Mouse (Mus musculus): ENCODE measurements around the gene Clgn. TPM values are rescaled to one million over a fixed set of nuclear protein-coding genes. Genes with fewer than 3 reads are reported as not detected.

The Clgn gene
- total and polyA plus RNA-seq, 2 experiments from 2014 or later: not detected

DNA sequence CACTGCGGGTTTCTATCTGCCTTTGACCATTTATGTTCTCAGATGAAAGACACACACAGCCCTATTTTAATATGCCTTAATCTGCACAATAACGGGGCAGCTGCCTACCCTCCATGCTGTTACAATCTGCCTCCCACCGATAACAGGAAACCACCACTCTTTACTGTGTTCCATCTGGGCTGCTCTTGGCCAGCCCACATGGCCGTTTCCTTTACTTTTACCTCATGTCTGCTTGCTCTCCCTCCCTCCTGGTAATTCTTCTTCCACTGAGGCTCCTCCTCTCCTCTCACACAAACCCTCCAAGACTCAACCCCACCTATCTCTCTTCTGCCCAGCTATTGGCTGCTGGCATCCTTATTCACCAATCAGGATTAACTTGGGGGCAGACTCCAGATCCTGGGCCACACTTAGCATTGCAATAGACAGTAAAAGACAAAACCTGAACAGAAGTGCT, 39.4 kb downstream of the Clgn start:
- no peaks in the 10 kb centered on the region for H3K9me3 ChIP-seq (replicated peaks; ENCODE audit: control insufficient read depth, low read length)
- H3K4me3 ChIP-seq (ENCODE audit: low read depth, low read length): no peak overlapping the region
- no peak for DNase-seq (ENCODE audit: low spot score)
- H3K4me2 ChIP-seq (ENCODE audit: low read depth, low read length): no peak overlapping the region
- ATAC-seq (ENCODE audit: insufficient read depth, low read depth): no peak
- no peaks in the 10 kb centered on the region for H3K4me1 ChIP-seq (ENCODE audit: control insufficient read depth, insufficient read depth)
- peaks cover 28% of the 10 kb centered on the region for H3K27me3 ChIP-seq (ENCODE audit: control insufficient read depth, insufficient read depth, low read length)
- H3K9ac ChIP-seq (replicated peaks; ENCODE audit: low read depth, low read length): no peak overlapping the region
- peaks cover 7% of the 10 kb centered on the region for H3K36me3 ChIP-seq (replicated peaks; ENCODE audit: control insufficient read depth, insufficient read depth, low read length)
- no peak for TF ChIP-seq CTCF (IDR thresholded peaks at IDR 0.05; ENCODE audit: low read depth)
- no peak overlapping the region for H3K27ac ChIP-seq (ENCODE audit: low read depth)
- WGBS: 63% methylated on average over 4 of the region's 4 CpGs

DNA sequence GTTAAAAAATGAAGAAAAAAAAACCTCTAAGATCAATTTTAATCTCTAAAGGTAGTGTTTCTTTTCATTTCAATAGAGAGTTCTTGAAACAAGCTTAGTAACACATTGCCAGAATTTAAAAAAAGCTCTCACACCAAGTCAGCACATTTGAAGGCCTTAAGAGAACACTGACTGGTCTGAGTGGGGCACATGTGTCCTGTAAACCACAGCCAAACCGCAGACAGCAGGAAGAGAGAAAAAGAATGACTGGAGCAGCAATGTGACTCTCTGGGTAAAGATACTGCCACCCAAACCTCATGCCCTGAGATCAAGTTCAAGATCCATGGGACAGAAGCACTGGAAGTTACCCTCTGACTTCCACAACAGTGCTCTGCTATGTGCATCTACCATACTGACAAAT, 47.4 kb downstream of the Clgn start:
- no peaks in the 10 kb centered on the region for H3K9me3 ChIP-seq (replicated peaks; ENCODE audit: control insufficient read depth, low read length)
- peaks cover 23% of the 10 kb centered on the region for H3K36me3 ChIP-seq (replicated peaks; ENCODE audit: control insufficient read depth, insufficient read depth, low read length)
- no peak for DNase-seq (ENCODE audit: low spot score)
- H3K27me3 ChIP-seq (ENCODE audit: control insufficient read depth, insufficient read depth, low read length): no peaks in the 10 kb centered on the region
- no peak overlapping the region for H3K4me3 ChIP-seq (ENCODE audit: low read depth, low read length)
- H3K9ac ChIP-seq (replicated peaks; ENCODE audit: low read depth, low read length): no peak overlapping the region
- no peak overlapping the region for H3K27ac ChIP-seq (ENCODE audit: low read depth)
- H3K4me2 ChIP-seq (ENCODE audit: low read depth, low read length): no peak overlapping the region
- ATAC-seq (ENCODE audit: insufficient read depth, low read depth): no peak
- TF ChIP-seq CTCF (IDR thresholded peaks at IDR 0.05; ENCODE audit: low read depth) (no peak), EP300 (IDR thresholded peaks at IDR 0.05; ENCODE audit: low read depth) (no peak)
- 83% methylated on average over 1 of the region's 1 CpGs for WGBS
- H3K4me1 ChIP-seq (ENCODE audit: control insufficient read depth, insufficient read depth): peaks cover 9% of the 10 kb centered on the region

DNA sequence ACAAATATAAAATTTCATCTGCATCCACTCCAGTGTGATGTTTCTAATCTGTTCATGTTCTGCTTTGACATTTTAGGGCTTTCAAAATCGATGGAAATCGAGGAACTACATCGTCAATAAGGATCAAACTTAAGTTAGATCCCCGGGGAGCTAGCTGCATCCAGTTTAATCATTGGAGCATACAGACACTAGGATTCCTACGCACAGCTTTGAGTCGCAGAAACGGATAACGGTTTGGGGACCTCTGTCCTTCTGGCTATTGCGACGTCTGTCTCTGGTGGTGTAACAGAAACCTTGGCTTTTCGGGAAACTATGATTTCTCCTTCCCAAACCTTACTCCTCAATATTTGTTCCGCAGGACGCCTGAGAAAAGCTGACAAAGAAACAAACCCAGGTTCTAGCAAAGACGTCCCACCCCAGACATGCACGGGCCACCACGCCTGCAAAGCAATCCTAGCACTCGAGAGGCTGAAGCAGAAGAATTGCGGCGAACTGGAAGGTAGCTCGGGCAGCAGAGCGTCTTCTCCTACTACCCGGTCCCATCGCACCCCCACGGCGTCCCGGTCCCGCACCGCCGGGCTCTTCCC, 52.1 kb downstream of the Clgn start:
- TF ChIP-seq EP300 (IDR thresholded peaks at IDR 0.05; ENCODE audit: low read depth): no peak
- TF ChIP-seq CTCF (IDR thresholded peaks at IDR 0.05; ENCODE audit: low read depth): no peak
- H3K4me1 ChIP-seq (ENCODE audit: control insufficient read depth, insufficient read depth): peaks cover 9% of the 10 kb centered on the region
- H3K27ac ChIP-seq (ENCODE audit: low read depth): peak overlapping the region; percentile 83
- WGBS: 2% methylated on average over 29 of the region's 29 CpGs
- peak overlapping the region; percentile 84 for H3K4me2 ChIP-seq (ENCODE audit: low read depth, low read length)
- DNase-seq (ENCODE audit: low spot score) (no peak), ATAC-seq (ENCODE audit: insufficient read depth, low read depth) (no peak)
- H3K9ac ChIP-seq (replicated peaks; ENCODE audit: low read depth, low read length): peak overlapping the region; percentile 87
- H3K9me3 ChIP-seq (replicated peaks; ENCODE audit: control insufficient read depth, low read length): no peaks in the 10 kb centered on the region
- H3K36me3 ChIP-seq (replicated peaks; ENCODE audit: control insufficient read depth, insufficient read depth, low read length): peaks cover 5% of the 10 kb centered on the region
- peak overlapping the region; percentile 76 for H3K4me3 ChIP-seq (ENCODE audit: low read depth, low read length)
- H3K27me3 ChIP-seq (ENCODE audit: control insufficient read depth, insufficient read depth, low read length): no peaks in the 10 kb centered on the region

DNA sequence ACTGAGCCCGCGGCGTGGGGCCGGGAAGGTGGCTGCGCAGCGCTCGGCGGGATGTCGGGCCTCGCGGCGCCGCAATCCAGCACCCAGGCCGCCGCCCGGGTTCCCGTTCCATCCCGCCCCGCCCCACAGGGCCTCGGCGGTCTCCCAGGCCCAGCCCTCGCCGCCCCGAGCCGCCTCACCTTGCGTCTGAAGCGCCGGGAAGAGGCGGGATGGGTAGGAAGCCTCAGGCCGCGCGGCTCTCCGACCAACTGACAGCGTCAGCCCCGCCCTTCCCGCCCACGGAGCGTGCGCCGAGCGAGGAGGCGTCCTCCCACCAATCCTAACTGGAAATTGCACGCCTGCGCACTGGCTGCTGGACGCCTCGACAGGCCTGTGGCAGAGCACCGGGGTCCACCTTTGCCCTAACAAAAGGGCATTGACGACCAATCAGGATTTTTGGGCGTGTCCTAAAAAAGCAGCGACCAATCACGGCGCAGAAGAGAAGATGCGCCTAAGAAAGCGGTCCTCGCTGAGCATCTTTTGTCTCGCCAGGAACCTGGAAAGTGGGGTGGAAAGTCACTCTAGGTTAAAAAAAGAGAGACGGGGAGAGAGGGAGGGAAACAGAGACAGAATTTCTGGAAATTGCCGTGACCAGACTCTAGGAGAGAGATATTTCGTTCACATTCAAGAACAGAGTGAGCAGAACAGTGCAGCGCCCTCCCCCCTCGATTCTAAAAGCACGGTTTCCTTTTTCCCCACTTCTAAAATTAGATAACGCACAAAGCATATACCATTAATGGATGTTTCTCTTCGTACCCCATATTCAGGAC, 52.8 kb downstream of the Clgn start:
- peak overlapping the region; percentile 76 for H3K4me3 ChIP-seq (ENCODE audit: low read depth, low read length)
- under 1% methylated on average over 47 of the region's 64 CpGs for WGBS
- peak overlapping the region; percentile 83 for H3K27ac ChIP-seq (ENCODE audit: low read depth)
- no peaks in the 10 kb centered on the region for H3K27me3 ChIP-seq (ENCODE audit: control insufficient read depth, insufficient read depth, low read length)
- peak; percentile 97 for DNase-seq (ENCODE audit: low spot score)
- H3K4me1 ChIP-seq (ENCODE audit: control insufficient read depth, insufficient read depth): peaks cover 9% of the 10 kb centered on the region
- peak overlapping the region; percentile 84 for H3K4me2 ChIP-seq (ENCODE audit: low read depth, low read length)
- H3K36me3 ChIP-seq (replicated peaks; ENCODE audit: control insufficient read depth, insufficient read depth, low read length): no peaks in the 10 kb centered on the region; the same call in 1 of the 2 replicates
- no peaks in the 10 kb centered on the region for H3K9me3 ChIP-seq (replicated peaks; ENCODE audit: control insufficient read depth, low read length)
- ATAC-seq (ENCODE audit: insufficient read depth, low read depth): peak; percentile 100
- no peak for TF ChIP-seq EP300 (IDR thresholded peaks at IDR 0.05; ENCODE audit: low read depth)
- H3K9ac ChIP-seq (replicated peaks; ENCODE audit: low read depth, low read length): peak overlapping the region; percentile 87

DNA sequence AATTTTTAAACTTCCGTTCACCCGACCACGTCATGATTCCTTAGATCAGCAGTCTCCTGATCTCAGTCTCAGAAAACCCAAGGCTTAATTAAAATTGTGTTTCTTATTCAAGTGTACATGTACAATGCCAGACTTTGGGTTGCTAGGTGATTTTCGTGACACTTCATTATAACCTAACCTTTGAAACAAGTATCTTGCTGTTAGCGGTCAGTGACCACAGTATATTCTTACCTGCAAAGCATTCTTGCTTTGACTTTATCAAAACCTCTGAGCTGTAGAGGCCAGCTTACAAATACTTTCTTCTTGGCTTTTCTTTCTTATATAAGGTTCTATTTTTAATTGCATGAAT, 53.4 kb downstream of the Clgn start:
- no peak for ATAC-seq (ENCODE audit: insufficient read depth, low read depth)
- Histone ChIP-seq H3K27ac (ENCODE audit: low read depth) (no peak overlapping the region), H3K4me2 (ENCODE audit: low read depth, low read length) (peak overlapping the region; percentile 84), H3K9me3 (replicated peaks; ENCODE audit: control insufficient read depth, low read length) (no peaks in the 10 kb centered on the region), H3K4me1 (ENCODE audit: control insufficient read depth, insufficient read depth) (peaks cover 9% of the 10 kb centered on the region), H3K36me3 (replicated peaks; ENCODE audit: control insufficient read depth, insufficient read depth, low read length) (no peaks in the 10 kb centered on the region), H3K9ac (replicated peaks; ENCODE audit: low read depth, low read length) (no peak overlapping the region), H3K4me3 (ENCODE audit: low read depth, low read length) (peak overlapping the region; percentile 76), H3K27me3 (ENCODE audit: control insufficient read depth, insufficient read depth, low read length) (no peaks in the 10 kb centered on the region)
- TF ChIP-seq EP300 (IDR thresholded peaks at IDR 0.05; ENCODE audit: low read depth) (no peak), CTCF (IDR thresholded peaks at IDR 0.05; ENCODE audit: low read depth) (no peak)
- DNase-seq (ENCODE audit: low spot score): no peak
- 28% methylated on average over 5 of the region's 5 CpGs for WGBS

Measured in heart, postnatal 0 days (tissue).